Mouse (Mus musculus) lung, postnatal 25 days (tissue): ENCODE results near the gene Gab1.

ENCODE experiments used
- DNase-seq: peaks from one replicate; pipeline ENCODE4 v3.0.0; 2022; ENCODE audit warnings: low spot score

The Gab1 gene

DNA sequence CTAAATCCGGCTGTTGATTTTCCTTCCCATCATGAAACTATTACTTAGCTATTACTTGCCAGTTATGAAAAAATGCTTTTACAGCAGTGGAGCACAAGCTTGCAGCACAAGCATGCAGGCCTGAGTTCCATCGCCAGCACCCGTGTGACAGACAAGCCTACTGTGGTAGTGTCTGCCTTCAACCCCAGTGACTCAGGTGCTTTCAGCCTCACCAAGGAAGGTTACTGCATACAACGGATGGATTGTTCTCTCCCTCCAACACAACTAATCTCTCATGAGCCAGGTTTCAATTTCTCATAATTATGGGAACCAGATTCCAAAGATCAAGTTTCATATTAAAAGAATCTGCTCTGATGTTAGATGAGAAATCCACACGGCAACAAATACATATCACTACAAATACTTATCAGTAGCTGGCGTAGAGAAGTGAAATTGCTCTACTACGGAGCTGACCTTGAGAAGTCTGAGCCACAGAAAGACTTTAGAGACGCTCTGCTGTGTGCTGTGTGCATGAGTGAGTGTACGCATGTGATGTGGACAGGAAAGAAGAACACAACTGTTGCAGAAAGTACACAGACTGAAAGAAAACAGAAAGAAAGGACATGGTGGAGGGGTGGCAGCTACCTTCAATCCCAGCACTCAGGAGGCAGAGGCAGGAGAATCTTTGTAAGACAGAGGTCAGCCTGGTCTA lies 36.4 kb downstream of the Gab1 start:
- no peak for DNase-seq

DNA sequence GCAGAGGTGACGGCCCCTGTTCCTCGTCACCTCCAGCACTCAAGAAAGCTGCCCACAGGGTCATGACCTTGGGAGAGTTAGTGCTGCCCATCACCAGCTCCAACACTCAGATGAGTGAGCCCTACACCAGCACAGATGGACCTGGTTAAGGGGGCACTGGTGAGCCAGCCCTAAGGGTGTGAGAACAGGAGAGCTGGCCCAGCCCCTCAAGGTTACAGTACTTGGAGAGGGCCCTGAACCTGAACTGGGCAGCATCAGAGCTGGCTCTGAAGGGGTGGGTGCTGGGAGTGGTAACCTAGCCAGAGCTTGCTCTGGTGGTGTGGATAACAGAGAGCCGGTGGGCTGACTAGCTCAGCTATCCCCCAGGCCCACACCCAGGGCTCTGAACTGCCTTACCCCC lies 37.8 kb downstream of the Gab1 start:
- DNase-seq = no peak

DNA sequence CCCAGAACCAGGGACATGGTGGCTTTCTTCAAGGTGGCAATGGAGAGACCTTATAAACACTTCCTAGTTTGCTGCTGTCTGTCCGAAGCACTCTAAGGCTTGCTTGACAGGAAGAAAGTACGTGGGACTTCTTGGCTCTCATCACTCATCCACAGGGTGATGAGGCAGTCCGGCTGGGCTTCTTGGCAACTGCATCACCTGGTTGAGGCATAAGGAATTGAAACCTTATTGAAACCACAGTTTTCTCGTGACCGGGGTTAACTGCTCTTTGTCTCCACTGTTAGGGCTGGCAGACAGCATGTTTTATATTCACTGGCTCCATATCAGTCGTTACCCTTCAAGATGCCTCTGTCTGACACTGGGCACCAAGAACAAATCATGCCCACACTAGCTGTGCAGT lies 40.2 kb downstream of the Gab1 start:
- DNase-seq = no peak

DNA sequence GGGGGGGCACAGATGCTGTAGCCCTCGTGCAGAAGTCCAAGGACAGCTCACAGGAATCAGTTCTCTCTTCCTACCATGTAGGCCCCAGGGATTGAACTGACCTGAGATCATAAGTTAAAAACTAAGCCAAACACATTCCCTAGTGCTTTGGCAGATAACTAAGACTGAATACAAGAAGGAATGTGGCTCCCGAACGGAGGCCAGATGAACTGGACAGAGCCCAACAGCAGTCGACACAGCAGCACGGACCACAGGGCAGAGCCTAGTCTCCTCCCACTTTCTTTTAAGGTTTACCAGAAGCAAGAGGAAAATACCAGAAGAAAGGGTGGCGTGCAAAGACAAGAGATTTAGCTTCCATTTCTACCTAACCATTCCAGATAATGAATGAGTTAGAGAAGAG lies 42.1 kb downstream of the Gab1 start:
- DNase-seq = peak; percentile 48

DNA sequence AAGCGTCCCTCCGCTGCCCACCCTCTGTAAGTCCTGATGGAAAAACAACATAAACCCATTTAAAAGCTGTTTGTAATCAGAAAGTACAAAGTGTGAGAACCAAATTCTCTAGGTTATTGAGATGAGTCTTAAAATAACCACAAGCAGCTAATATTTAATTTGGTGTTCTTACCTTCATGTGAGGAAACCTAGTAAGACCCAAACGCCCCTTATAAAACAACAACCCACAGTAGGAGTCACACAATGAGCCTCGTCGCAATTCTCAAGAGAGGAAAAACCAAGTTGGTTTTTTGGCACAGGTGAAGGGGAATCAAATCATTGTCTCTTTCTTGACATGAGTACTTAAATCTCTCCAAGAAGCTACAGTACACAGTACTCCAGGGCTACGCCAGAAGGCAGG lies 44.9 kb downstream of the Gab1 start:
- DNase-seq = no peak

DNA sequence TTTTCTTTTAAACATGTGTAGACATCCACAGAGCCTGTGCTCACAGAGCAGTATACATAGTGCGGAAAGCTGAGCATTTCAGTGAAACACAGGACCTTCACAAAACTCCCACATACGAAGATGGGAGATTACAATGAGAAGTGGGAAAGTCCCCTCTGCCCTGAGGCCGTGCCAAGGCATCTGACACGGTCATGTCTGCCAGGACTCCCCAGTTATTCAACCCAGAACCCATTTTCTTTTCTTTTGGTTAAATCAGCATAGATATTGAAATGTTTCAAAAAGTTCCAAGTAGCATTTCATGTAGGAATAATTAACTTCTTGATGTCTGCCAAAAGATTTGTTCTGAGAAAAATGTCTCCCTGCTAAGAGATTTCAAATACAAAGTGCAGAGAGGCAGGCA lies 45.9 kb downstream of the Gab1 start:
- DNase-seq = no peak

DNA sequence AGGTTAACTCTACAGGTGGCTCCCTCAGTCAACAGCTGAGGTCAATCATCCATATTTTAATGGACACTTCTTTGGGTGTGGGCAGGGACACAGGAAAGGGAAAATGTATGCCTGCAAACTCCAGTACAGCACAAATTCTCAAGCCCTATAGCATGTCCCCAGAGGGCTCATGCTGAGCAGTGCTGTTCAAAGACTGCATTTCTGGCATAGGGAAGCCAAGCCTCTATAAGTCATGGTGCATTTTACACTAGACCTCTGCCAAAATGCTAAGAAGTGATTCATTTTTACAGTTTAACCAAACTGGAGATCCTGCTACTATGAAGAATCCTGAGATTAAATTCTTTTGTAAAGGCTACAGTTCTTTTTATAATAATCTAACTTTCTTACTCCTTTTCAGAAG lies 47.8 kb downstream of the Gab1 start:
- no peak for DNase-seq

DNA sequence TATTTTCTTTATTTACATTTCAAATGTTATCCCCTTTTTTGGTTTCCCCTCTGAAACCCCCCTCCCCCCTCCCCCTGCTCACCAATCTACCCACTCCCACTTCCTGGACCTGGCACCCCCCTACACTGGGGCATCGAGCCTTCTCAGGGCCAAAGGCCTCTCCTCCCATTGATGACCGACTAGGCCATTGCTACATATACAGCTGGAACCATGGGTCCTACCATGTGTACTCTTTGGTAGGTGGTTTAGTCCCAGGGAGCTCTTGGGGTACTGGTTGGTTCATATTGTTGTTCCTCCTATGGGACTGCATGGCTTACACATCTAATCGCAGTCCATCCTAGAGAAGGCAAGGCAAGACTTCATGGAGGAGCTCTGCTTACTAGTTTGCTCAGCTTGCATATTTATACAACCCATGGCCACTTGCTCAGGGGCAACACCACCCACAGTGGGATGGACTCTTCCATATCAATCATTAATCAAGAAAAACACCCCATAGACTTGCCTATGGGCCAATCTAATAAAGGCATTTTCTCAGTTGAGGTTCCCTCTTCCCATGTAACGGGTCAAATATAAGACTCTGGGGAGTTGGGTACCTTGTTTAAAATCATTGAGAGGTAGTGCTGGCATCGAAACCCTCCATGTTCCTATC lies 48.3 kb downstream of the Gab1 start:
- no peak for DNase-seq

DNA sequence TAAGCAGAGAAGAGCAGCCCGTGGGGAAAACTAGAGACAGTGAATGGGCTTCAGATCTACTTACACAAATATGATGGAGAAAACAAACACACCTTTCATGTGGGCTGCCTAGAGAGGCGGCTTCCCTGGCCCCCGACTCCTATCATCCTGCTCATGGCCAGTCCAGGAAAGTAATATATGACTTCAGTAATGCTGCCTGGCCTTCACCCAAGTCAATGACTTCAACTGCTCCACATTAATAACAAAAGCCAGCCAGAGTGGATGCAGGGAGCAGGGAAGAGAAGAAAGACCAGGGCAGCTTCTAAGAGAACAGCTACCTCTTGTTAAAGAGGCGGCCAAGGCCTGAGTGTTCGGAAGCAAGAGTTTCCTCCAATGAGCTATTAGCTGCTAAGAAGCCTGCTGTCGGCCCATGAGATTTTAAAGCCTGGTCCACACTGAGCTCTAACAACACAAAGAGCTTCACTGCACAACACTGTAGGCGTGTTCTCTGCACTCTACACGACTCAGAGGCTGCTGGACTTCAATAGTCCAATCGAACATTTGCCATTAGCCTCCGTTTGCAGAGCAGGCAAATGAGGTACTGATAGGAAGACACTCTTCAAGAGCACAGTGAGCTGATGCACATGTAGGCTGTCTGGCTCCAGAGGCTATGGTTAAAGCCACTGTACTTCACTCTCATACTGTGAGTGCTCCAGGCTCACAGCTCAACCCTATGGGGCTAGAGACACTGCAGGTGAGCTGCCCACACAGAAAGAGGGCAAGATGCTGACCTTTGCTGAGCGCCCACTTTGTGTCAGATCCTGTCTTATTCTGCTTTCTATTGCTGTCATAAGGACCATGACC lies 49.4 kb downstream of the Gab1 start:
- DNase-seq = no peak

DNA sequence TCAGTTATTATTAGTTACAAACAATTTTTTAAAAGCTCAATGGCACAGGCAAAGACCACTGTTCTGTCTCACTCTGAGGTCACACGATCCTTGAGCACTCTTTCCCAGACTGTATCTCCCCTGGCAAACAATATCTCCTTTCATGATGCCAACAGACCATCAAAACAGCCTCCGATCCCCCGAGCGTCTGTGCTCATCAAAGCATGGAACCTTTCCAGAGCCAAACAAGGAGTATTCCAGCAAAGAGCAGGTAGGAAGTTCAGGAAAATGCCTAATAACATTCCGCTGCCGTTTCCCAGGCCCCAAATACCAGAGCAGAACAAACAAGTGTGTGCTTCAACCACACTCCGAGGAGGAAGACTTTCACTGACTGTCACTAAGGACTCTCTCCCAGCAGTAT lies 50.2 kb downstream of the Gab1 start:
- no peak for DNase-seq

DNA sequence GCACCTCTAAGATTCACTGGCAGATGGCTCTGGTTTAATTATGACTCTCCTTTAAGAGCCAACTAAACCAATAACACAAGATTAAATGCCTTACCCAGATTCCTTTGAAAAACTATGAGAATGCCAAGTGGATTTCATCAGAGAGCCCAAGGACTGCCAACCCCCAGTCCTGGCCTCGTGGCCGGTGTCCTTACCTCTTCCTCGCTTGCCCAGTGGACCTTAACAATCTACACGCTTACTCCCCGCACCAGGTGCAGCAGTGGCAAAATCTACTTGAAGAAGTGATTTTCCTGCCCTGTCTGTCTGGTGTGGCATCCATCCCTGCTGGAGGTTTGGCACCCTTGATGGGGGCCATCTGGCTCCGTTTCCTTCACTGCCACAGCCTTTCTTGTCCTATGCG lies 53.3 kb downstream of the Gab1 start:
- peak; percentile 59 for DNase-seq

DNA sequence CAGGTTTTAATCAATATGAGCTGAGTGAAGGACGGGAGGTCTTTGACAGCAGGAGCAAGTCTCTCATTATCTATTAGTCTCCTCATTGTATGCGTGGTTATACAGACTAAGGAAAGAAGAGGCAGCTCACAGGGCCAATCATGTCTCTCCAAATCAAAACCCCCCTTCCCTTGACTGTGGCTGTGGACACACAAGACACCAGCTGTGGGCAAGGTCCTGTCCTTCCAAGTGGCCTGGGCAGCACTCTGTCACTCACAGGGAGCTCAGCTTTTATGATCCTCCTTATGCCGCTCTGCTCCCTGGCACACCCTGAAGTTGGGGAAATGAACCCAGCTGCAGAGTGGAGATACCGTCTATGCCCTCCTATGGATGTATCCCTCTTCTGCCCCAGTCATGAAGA lies 55.2 kb downstream of the Gab1 start:
- DNase-seq = no peak

DNA sequence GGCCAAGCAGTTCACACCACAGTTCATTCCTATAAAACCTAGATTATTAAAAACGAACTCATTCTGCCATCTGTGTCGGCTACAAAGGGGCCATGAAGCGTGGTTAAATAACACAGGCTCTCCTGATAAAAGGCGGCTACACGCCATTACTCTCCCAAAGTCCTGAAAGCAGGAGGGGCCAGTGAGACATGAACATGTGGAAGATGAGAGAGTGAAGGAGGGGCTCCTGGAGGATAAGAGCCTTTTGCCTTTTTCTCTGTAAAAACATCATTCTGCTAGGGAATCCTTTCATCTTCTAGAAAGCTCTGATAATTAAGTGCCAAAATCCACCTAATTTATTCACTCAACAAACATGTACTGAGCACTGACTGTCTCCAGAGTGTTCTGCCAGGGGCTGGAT lies 55.9 kb downstream of the Gab1 start:
- no peak for DNase-seq

DNA sequence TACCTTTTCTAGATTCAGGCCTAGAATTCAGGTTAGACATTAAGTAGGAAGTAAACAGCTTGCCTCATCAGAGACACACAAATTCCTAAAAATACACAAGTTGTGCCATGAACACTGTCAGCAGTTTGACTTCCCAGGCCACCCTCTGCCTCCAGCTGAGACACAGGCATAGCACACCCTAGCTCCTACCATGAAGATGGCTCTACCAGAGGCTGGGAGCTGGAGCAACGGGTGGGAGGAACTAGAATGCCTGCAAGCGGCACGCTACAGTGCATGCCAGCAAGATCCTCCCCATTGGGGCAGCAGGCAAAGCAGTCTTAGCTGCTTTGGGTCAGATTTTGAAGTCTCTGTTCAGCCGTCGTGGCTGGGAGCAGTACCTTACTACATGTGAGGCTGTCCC lies 57.1 kb downstream of the Gab1 start:
- DNase-seq = no peak

DNA sequence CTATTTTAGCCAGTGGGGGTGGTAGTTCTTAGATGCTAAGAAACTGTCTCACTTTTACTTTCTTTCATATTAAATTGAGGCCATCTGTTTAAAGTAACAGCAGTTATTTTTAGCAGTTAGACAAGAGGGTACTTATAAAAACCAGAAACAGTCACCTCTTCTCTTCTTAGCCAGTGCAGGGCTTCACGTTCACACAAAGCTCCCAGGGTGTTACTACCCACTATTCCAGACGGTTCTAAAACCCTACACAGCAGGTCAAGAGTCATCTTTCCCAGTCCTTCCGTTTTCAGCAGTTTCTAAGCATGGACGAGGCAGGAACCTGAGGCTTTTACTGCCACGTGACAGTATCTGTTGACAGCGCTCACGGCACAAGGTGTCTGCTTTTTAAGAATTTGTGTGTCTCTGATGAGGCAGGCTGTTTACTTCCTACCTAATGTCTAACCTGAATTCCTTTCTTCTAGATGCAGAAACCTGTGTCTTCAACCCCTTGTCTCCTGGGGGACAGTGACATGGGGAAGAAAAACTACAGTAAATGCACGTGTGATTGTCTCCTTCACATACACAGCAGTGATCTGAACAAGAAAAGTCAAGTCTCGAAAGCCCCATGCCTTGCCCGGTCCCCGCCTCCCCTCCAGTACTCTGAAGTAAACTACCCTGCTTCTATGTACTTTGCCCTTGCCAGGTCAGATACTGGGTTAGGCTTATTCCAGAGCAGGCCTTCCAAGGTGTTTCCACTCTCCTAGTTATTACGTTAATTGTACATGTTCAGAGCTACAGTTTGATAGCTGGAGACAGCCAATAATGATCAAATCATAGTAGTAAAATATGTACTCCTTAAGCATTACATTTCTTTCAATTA lies 58.7 kb downstream of the Gab1 start:
- no peak for DNase-seq

DNA sequence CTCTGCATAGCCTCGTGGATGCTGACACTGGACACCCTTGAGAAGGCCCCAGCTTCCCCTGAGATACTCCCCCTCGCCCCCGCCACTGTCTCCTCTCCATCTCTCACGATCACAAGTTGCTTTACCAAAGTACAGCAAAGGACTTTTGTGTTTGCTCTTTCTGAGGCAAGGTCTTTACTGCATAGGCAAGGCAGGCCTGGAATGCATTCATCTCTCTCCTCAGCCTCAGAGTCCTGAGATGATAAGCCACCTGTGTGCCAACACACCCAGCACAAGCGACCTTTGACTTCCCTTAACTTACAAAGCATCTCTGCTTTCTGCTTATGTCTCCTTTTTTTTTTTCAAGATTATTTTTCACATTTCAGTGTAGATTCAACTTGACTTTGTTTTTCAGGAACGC lies 61.3 kb downstream of the Gab1 start:
- no peak for DNase-seq

DNA sequence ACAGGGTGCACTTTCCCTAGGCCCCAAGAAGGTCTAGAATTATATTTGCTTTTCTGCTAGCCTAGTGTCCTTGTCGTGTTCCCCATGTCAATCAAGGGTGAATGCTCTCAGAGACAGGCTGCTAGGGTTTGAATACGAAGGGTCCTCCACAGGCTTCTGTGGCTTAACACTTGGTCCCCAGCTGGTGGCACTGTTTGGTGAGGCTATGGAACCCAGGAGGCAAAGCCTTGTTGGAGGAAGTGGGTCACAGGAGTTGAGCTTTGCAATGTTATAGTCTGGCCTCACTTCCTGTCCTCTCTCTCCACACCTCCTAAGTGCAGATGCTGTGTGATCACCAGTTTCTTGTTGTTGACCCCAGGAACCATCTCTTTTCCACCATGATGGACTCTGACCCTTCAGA lies 63.3 kb downstream of the Gab1 start:
- no peak for DNase-seq

DNA sequence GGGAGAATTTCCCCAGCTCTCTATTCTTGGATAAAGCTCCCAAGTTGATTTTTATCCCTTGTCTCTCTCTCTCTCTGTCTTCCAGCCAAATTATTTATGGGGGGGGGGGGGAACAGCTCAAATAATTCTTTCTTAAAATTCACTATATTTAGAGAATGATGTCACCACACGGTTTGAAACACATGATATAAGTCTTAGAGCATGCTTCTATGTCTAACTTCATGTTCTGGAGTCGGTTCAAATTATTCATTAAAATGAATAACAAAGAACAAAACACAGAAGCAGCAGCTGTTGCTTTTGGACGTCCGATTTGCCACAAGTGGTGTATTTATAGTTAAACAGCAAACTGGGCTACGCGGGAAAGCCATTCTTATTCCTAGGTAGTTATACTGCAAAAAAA lies 65.1 kb downstream of the Gab1 start:
- no peak for DNase-seq

DNA sequence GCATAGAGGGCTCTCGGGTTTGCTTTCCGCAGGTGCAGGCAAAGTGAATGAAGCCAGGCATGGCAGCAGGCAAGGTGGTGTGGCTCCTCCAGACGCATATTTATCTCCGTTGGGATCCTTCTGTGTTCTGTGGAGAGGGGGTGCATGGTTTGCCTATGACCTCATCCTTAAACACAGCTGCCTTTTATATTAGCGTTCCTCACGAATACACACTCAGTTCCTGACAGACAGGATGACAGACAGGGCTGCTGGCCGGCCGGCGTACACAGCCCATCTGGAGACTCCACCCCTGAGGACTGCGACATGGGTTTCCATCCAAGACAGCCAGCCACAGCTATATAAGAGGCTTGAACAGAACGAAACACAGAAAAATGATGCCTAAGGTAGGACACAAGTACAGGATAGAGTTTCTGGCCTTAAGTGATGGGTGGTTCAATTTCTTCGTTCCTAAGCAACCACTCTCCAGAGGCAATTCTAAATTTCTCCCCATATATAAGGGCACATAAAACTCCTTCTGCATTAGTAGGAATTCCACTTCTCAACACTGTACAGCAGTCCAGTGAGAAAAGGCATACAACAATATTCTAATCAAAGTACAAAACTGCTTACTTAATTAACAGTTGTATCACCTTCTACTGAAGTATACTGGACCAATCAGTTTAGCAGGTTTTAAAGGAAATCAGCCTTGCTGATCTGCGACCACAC lies 66.1 kb downstream of the Gab1 start:
- DNase-seq = peak; percentile 40

DNA sequence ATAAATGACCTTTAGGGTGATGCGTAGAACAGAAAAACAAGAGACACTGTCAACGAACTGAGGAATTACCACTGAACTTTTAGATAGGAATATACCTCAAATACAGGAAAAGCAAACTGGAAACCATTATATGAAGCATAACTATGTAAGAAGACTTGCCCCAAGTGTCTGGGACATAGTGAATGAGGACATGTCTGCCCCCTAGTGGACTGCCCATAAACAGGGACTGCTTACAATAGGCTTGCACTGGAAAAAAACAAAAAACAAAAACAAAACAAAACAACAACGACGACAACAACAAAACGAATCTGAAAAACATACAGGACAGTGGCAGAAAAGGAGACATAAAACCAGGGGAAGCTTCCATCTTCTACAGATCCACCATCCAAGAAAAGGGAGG lies 66.9 kb downstream of the Gab1 start:
- peak; percentile 39 for DNase-seq

DNA sequence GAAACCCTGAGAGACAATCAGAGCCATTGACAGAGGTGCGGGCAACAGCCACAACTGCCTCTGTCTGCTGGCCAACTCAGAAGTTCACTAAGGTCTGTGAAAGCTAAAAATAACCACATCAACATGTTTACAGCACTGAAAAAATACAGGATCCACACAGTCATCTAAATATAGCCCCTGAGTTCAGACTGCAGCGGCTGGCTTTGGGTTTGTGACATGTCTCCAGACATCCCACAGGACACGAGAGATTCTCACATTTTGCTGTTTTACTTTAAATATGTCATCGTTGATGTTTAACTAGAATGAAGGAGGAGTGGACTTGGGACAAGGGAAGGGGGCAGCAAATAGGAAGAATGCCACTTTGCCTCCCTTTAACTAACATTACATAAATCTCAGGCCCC lies 68.7 kb downstream of the Gab1 start:
- DNase-seq = no peak

DNA sequence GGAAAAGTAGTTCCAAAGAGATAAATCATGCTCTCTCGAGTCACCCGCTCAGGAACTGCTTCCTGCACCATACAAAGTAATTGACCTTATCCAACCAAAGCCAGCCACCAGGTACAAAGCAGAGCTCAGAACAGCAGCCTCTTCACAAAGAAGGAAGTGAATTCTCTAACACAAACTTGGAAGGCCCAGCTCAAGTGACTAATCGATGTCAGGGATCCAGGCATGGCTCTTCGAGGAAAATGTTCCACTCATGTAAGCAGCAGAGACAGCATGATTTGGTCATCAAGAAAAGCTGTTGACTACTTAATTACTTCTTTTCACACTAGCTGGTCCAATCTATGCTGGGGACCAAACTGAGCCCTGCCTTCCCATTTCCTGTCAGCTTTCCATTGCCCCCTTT lies 69.4 kb downstream of the Gab1 start:
- DNase-seq = no peak
